Mouse (Mus musculus) hindbrain, embryonic 13.5 days (tissue): ENCODE measurements around the gene Acvr2a. TPM values are rescaled to one million over a fixed set of nuclear protein-coding genes. Genes with fewer than 3 reads are reported as not detected.
"Not testable (repeated sequence)": the region's sequence is repeated elsewhere in the genome, so short reads cannot be mapped to it uniquely, and the experiment has no call there.

ENCODE experiments used
- ATAC-seq: fragments of 200-750 bp; cut with Nextera tagmentation; 2 replicates; pipeline ENCODE4 v1.8.0; 2017; ENCODE audit warnings: moderate TSS enrichment; ENCODE audit not compliant: low FRiP score
- H3K27ac ChIP-seq: fragments of 300-500 bp; sonication (generic); 2 replicates; pipeline ENCODE4 v1.5.1; 2015; ENCODE audit warnings: inconsistent platforms, mild to moderate bottlenecking, moderate library complexity
- H3K27me3 ChIP-seq: fragments of 300-500 bp; sonication (generic); 2 replicates; pipeline ENCODE4 v1.6.1; 2015; ENCODE audit warnings: mild to moderate bottlenecking, inconsistent platforms
- H3K36me3 ChIP-seq: fragments of 300-500 bp; sonication (generic); 2 replicates; pipeline ENCODE4 v1.6.1; 2015; ENCODE audit warnings: mild to moderate bottlenecking, inconsistent platforms
- H3K4me1 ChIP-seq: fragments of 300-500 bp; sonication (generic); replicated peaks from 2 replicates; pipeline ENCODE4 v1.6.1; 2015; ENCODE audit warnings: inconsistent platforms
- H3K4me2 ChIP-seq: fragments of 300-500 bp; sonication (generic); 2 replicates; pipeline ENCODE4 v1.6.1; 2015; ENCODE audit warnings: inconsistent platforms, mild to moderate bottlenecking, moderate library complexity
- H3K4me3 ChIP-seq: fragments of 300-500 bp; sonication (generic); 2 replicates; pipeline ENCODE4 v1.5.1; 2015; ENCODE audit warnings: mild to moderate bottlenecking, inconsistent platforms
- H3K9ac ChIP-seq: fragments of 300-500 bp; sonication (generic); 2 replicates; pipeline ENCODE4 v1.6.1; 2015; ENCODE audit warnings: mild to moderate bottlenecking, inconsistent platforms
- H3K9me3 ChIP-seq: fragments of 300-500 bp; sonication (generic); 2 replicates; pipeline ENCODE4 v1.6.1; 2016; ENCODE audit warnings: inconsistent platforms
- WGBS: fragments of 180-500 bp; shearing (Covaris S2); methylation state at CpG from one replicate; pipeline ENCODE4 v1.1.7; 2015; 5-methylcytosine and 5-hydroxymethylcytosine counted together
- polyA plus RNA-seq: library from polyadenylated mRNA; unstranded; fragments of >200 nt; fragmentation: Nextera tagmentation; extraction: Ambion mirVana; gene quantifications from 2 replicates; pipeline ENCODE4 v1.2.1, GENCODE M21; 2015

Gene Acvr2a
- polyA plus RNA-seq, 1 experiment from 2014 or later, result 50.3 TPM

DNA sequence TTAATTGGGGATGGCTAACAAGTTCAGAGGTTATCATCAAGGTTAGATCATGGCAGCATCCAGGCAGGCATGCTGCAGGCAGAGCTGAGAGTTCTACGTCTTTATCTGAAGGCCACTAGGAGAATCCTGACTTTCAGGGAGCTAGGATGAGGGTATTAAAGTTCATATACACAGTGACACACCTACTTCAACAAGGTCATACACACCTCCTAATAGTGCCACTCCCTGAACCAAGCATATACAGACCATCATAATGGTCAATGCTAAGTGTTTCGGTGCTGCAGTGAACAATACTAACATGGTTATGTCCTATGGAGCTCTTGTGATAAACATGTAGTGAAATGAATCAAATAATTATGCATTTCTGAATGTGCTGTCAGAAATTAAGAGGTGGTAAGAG is 12.0 kb downstream of the Acvr2a start:
- ATAC-seq, result no peak
- Histone ChIP-seq H3K27ac (no peak overlapping the region), H3K9ac (no peak overlapping the region), H3K36me3 (no peaks in the 10 kb centered on the region), H3K4me3 (no peak overlapping the region), H3K27me3 (no peaks in the 10 kb centered on the region), H3K9me3 (no peaks in the 10 kb centered on the region), H3K4me1 (peaks cover 7% of the 10 kb centered on the region), H3K4me2 (no peak overlapping the region)
- 92% methylated on average over 2 of the region's 2 CpGs for WGBS

DNA sequence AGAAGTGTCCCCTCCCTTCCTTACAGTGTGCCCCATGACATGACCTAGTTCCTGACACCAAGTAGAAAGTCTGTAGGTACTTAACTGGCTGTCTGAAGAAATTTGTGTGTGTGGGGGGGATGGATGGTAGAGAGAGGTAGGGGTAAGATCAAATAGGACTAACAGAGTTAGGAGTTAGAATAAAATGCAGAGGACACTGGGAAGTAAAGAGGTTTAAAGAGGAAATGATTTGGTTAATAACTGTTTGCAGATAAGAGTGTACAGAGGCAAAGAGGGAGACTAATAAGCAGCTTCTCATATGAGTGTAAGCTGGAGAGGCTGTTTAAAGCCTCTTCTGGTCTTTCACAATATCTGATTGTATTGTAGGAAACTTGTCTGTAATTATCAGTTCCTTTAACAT is 12.5 kb downstream of the Acvr2a start:
- no peaks in the 10 kb centered on the region for H3K9me3 ChIP-seq
- peaks cover 7% of the 10 kb centered on the region for H3K4me1 ChIP-seq
- H3K9ac ChIP-seq, result no peak overlapping the region
- H3K4me2 ChIP-seq, result no peak overlapping the region
- no peaks in the 10 kb centered on the region for H3K27me3 ChIP-seq
- H3K4me3 ChIP-seq, result no peak overlapping the region
- no peaks in the 10 kb centered on the region for H3K36me3 ChIP-seq
- no peak for ATAC-seq
- H3K27ac ChIP-seq, result no peak overlapping the region

DNA sequence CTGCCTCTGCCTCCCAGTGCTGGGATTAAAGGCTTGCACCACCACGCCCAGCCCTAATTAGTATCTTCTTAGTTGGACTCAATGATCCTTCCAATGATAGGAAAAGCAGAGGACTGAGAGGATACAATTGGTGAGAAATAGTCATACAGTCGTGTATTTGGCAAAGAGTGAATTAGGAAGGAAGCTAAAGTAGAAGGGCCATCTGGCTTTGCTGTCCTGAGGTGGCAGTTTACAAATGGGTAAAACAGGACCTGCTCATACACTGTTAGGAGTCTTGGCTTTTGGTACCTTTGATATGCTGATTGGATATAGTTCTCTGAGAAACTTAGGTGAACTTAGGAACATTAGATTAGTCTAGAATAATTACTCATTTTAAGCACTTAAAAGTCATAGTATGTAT is 16.6 kb downstream of the Acvr2a start:
- ATAC-seq, result no peak
- Histone ChIP-seq H3K4me3 (no peak overlapping the region), H3K36me3 (no peaks in the 10 kb centered on the region), H3K4me1 (peaks cover 12% of the 10 kb centered on the region), H3K27ac (no peak overlapping the region), H3K9me3 (no peaks in the 10 kb centered on the region), H3K9ac (no peak overlapping the region), H3K4me2 (no peak overlapping the region), H3K27me3 (no peaks in the 10 kb centered on the region)
- 95% methylated on average over 2 of the region's 2 CpGs for WGBS

DNA sequence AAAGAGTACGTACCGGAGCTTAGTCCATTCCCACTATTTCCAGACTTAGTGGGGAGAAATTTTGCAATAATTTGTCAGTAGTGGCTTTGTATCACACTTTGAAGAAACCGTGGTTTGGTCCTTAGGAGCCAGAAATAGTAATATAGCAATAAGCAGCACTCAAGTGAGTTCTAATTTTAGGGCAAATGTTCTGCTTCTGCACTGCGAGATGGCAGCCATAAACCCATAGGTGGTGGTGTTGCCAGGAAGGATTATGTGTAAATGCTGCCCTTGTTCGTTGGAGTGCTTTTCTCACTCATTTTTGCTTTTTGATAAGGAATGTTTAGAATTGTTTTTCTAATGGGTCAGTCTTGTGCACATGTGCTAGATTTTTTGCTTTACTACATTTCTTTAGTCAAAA is 18.4 kb downstream of the Acvr2a start:
- Histone ChIP-seq H3K4me2 (no peak overlapping the region), H3K27ac (no peak overlapping the region), H3K9ac (no peak overlapping the region), H3K27me3 (no peaks in the 10 kb centered on the region), H3K36me3 (no peaks in the 10 kb centered on the region), H3K9me3 (no peaks in the 10 kb centered on the region), H3K4me1 (peaks cover 5% of the 10 kb centered on the region; the same call in 1 of the 2 replicates), H3K4me3 (no peak overlapping the region)
- ATAC-seq, result no peak
- 90% methylated on average over 5 of the region's 5 CpGs for WGBS

DNA sequence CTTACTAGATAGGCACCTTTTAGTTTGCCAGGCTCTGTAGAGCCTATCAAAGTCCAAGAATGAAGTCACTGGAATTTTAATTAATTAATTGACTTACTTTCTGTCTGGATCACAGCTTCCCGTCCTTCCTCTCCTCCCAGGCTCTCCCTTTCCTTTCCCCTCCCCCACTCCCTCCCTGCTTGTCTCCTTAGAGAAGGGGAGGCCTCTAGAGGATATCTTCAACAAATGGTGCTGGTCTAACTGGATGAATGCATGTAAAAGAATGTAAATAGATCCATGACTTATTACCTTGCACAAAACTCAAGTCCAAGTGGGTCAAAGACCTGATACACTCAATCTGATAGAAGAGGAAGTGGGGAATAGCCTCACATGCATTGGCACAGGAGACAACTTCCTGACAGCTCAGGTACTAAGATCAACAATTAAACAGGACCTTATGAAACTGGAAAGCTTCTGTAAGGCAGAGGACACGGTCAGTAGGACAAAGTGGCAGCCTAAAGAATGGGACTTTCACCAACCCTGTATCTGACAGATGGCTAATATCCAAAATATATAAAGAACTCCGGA is 20.1 kb downstream of the Acvr2a start:
- WGBS, result 61% methylated on average over 3 of the region's 3 CpGs
- 0 out of 2 replicates have a peak, but pooled peaks have one; percentile 33 for ATAC-seq
- no peak overlapping the region for H3K27ac ChIP-seq

DNA sequence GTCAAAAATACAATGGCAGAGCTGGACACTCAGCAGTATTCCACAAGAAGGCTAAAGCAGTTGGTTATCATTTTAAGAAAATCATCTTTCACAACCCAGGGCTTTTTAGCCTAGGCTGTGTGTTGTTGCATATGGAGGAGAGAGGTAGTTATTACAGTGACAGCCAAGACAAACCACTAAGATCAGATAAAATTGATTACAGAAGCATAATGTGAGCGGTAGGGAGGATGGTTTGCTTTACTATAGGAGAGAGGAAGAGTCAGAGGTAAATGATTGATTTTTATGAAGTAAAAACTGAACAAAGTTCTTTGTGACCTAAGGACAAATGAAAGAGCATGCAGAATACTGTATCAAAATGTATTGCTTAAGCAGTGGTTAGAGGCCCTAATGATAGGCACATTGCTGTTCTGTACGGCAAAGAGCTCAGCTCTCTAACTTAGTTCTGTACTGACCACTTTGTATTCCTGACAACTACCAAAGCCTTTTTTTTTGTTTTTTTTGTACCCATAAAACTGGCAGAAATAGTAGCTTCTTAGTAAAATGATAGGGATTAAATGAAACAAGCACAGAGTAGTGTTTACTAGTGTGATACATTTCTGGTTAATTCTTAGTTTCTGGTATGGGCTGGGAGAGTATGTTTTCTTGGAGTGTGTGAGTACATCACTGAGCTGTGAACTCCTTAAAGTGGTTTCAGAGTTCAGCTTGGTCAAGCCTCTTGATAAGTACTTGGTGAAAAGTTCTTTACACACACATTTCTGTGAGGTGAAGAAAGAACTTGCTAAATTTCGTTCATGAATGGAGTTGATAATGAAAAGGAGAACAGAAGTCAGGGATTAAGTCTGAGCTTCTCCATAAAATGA is 27.9 kb downstream of the Acvr2a start:
- Histone ChIP-seq H3K4me3 (no peak overlapping the region), H3K27me3 (no peaks in the 10 kb centered on the region), H3K27ac (no peak overlapping the region), H3K36me3 (no peaks in the 10 kb centered on the region), H3K9me3 (no peaks in the 10 kb centered on the region), H3K4me2 (no peak overlapping the region), H3K9ac (no peak overlapping the region), H3K4me1 (peaks cover 12% of the 10 kb centered on the region)
- no peak for ATAC-seq
- WGBS, result 80% methylated on average over 3 of the region's 3 CpGs

More for the DNA sequence above, 20.1 kb downstream of the Acvr2a start:
- no peak overlapping the region for H3K4me2 ChIP-seq
- H3K9me3 ChIP-seq, result no peaks in the 10 kb centered on the region
- H3K4me1 ChIP-seq, result peaks cover 5% of the 10 kb centered on the region; the same call in 1 of the 2 replicates
- no peaks in the 10 kb centered on the region for H3K27me3 ChIP-seq
- H3K9ac ChIP-seq, result no peak overlapping the region
- no peaks in the 10 kb centered on the region for H3K36me3 ChIP-seq
- H3K4me3 ChIP-seq, result no peak overlapping the region

DNA sequence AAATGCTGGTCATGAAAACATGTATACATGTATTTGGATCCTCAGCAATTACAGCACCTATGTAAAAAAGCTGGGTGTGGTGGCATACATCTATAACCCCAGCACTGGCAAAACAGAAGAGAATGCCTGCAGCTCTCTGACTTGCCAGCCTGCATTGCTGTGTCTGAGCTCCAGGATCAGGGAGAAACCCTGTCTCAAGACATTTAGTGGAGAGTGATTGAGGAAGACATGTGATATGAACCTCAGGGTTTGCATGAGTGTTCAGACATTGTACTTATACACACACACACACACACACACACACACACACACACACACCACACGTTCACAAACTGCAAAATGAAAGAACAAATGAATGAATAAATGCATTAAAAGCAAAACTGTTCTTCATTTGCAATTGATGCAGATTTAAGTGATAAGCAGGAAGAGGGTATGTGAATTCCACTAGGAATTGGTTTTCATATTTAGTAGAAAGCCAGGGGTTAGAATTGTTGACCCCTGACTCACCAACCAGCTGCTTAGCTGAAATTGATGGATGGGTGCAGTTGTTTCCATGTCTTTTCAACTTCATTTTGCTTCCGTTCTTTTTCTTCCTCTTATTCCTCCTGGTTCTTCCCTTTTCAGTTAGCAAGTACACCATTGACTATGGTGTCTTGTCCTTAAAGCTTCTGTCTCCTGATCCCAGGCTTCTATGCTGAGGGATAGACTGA is 32.9 kb downstream of the Acvr2a start:
- 27% methylated on average over 2 of the region's 2 CpGs for WGBS
- Histone ChIP-seq H3K27me3 (no peaks in the 10 kb centered on the region), H3K4me1 (peaks cover 16% of the 10 kb centered on the region), H3K9me3 (no peaks in the 10 kb centered on the region), H3K9ac (no peak overlapping the region), H3K36me3 (no peaks in the 10 kb centered on the region), H3K4me2 (no peak overlapping the region), H3K27ac (no peak overlapping the region), H3K4me3 (no peak overlapping the region)
- ATAC-seq, result no peak

DNA sequence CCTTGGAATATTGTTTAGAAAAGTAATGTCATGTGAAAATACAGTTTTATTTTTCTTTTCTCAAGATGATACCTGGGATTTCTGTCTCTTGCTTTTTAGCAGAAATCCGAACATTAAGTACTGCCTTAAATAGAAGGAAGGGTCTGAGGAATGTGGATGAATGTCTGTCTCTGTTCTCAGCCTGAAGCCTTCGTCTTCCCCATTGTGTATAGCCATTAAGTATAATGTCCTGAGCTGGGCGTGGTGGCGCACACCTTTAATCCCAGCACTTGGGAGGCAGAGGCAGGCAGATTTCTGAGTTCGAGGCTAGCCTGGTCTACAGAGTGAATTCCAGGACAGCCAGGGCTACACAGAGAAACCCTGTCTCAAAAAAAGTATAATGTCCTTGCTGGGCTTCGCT is 51.7 kb downstream of the Acvr2a start:
- not testable (repeated sequence) for H3K27ac ChIP-seq, H3K9ac ChIP-seq, H3K4me3 ChIP-seq, H3K36me3 ChIP-seq, H3K9me3 ChIP-seq, H3K4me2 ChIP-seq, ATAC-seq, H3K4me1 ChIP-seq, H3K27me3 ChIP-seq
- 95% methylated on average over 6 of the region's 6 CpGs for WGBS

DNA sequence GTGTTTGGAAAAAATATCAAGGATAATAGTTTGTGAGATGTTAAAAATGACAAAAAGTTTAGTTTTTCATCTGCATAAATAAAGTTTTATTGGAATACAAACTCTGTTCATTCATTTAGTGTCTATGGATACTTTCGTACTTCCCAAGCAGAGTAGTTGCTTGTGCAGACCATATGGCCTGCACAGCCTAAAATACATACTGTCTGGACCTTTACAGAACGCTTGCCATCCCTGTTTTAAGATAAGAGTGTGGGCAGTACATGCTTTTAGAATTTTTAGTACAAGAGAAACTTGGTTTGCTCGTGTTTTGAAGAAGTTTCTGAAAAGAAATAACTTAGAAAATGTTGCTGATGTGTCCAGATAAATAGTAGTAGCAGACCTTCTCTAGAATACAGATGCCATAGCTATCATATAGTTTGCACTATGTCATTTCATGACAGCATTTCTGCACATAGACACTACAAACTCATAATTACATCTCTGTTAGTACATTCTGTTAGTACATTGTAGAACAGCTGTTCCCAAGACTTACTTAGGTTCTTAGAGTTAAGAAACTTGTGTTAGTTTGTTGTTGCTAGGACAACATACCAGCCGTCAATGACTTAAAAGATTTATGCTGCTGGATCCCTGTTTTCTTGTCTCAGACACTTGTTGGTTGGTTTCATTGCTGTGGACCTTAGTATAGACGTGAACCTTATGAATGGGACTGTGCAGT is 54.4 kb downstream of the Acvr2a start:
- no peak overlapping the region for H3K4me2 ChIP-seq

DNA sequence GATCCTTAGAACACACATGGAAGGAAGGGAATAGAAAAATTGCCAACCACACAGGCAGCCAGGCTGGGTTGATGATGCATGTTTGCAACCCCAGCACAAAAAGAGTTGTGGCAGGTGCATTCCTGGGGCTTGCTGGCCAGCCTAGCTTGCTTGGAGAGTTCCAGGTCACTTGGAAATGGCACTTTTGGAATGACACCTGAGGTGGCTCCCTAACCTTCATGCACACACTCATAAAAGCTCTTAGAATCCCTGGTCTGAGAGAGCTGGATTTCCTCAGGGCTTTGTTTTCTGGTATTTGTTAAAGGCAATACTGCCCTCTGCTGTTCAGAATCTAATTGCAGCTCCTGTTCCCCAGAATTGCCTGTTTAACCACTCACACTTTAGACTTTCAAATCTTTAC is 72.0 kb downstream of the Acvr2a start:
- Histone ChIP-seq H3K9me3 (no peaks in the 10 kb centered on the region), H3K27me3 (no peaks in the 10 kb centered on the region), H3K4me1 (peaks cover 4% of the 10 kb centered on the region; the same call in 1 of the 2 replicates), H3K36me3 (no peaks in the 10 kb centered on the region), H3K4me3 (no peak overlapping the region), H3K27ac (peak overlapping the region; percentile 67; the same call in 1 of the 2 replicates), H3K9ac (no peak overlapping the region), H3K4me2 (no peak overlapping the region)
- 0 out of 2 replicates have a peak, but pooled peaks have one; percentile 61 for ATAC-seq

More for the DNA sequence above, 54.4 kb downstream of the Acvr2a start:
- Histone ChIP-seq H3K36me3 (no peaks in the 10 kb centered on the region), H3K4me1 (peaks cover 5% of the 10 kb centered on the region; the same call in 1 of the 2 replicates), H3K27me3 (no peaks in the 10 kb centered on the region), H3K9ac (no peak overlapping the region), H3K27ac (no peak overlapping the region), H3K9me3 (no peaks in the 10 kb centered on the region), H3K4me3 (no peak overlapping the region)
- 86% methylated on average over 5 of the region's 5 CpGs for WGBS
- ATAC-seq, result no peak

DNA sequence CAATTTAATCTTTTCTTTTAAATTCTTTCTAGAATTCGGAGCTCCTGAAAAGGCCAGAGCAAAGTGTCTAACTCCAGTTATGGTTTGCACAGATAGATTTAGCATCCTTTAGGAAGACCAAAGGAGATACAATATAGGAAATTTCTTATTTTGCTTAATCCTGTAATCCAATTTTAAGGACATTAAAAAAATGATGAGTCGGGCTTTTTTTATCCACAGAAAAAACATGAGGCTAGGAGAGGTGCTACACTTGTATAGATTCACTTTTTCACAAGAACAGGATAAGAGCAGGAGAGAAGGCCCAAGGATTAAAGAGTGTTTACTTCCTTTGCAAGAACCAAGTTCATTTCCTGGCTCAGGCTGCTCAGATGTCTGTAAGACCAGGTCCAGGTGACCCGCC is 81.3 kb downstream of the Acvr2a start:
- ATAC-seq, result no peak
- Histone ChIP-seq H3K9me3 (no peaks in the 10 kb centered on the region), H3K27ac (no peak overlapping the region), H3K36me3 (peaks cover 35% of the 10 kb centered on the region), H3K9ac (no peak overlapping the region), H3K4me3 (no peak overlapping the region), H3K27me3 (no peaks in the 10 kb centered on the region), H3K4me2 (no peak overlapping the region), H3K4me1 (no peaks in the 10 kb centered on the region)
- 94% methylated on average over 3 of the region's 3 CpGs for WGBS

DNA sequence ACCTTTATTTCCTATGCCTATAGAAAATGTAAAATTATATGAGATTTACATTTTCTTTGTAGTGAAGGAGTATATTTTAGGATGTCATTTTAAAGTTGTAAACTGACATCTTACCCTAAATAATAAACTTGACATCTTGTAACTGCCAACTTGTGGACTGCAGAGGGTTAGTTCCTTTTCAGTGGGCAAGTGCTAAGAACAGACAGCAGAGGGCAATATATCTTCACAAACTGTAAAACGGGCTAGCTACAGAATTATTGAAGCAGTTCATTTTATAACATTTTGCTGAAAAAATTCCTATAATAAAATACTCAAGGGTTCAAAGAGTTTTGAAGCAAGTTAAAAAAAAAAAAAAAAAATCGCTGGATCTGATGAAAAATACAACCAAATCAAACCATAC is 95.0 kb downstream of the Acvr2a start:
- H3K4me1 ChIP-seq, result no peaks in the 10 kb centered on the region
- H3K27ac ChIP-seq, result no peak overlapping the region
- ATAC-seq, result no peak
- H3K4me3 ChIP-seq, result no peak overlapping the region
- H3K9me3 ChIP-seq, result no peaks in the 10 kb centered on the region
- peaks cover 26% of the 10 kb centered on the region for H3K36me3 ChIP-seq
- H3K27me3 ChIP-seq, result no peaks in the 10 kb centered on the region
- H3K4me2 ChIP-seq, result no peak overlapping the region
- no peak overlapping the region for H3K9ac ChIP-seq
- 63% methylated on average over 2 of the region's 2 CpGs for WGBS
